Mouse (Mus musculus) liver, adult 2 months (tissue): Measurements from ENCODE around the gene Cbarp.

ENCODE experiments used
- CTCF ChIP-seq: fragments of 200-500 bp; IDR thresholded peaks from 2 replicates; pipeline ENCODE4 v1.5.1; 2011; ENCODE audit warnings: low read depth, low read length, control low read depth
- POLR2A ChIP-seq: fragments of 200-500 bp; IDR thresholded peaks from 2 replicates; pipeline ENCODE4 v1.6.1; 2011; ENCODE audit warnings: low read length, control low read depth; ENCODE audit not compliant: insufficient read depth; ENCODE audit errors: extremely low read depth

GRCm38 (mm10) chr10:80116563-80116926, 24.1 kb downstream of the Cbarp start:
- TF ChIP-seq CTCF (no peak), POLR2A (no peak)
